Mouse (Mus musculus) olfactory bulb, adult 2 months (tissue): ENCODE measurements around the gene Galnt17.

ENCODE experiments used
- CTCF ChIP-seq: fragments of 200-500 bp; IDR thresholded peaks from 2 replicates; pipeline ENCODE4 v1.5.1; 2012; ENCODE audit warnings: low read depth, mild to moderate bottlenecking, low read length, moderate library complexity; ENCODE audit not compliant: insufficient read depth
- POLR2A ChIP-seq: fragments of 200-500 bp; IDR thresholded peaks from 2 replicates; pipeline ENCODE4 v1.6.1; 2012; ENCODE audit warnings: mild to moderate bottlenecking, low read depth, low read length, moderate library complexity; ENCODE audit not compliant: insufficient read depth

DNA sequence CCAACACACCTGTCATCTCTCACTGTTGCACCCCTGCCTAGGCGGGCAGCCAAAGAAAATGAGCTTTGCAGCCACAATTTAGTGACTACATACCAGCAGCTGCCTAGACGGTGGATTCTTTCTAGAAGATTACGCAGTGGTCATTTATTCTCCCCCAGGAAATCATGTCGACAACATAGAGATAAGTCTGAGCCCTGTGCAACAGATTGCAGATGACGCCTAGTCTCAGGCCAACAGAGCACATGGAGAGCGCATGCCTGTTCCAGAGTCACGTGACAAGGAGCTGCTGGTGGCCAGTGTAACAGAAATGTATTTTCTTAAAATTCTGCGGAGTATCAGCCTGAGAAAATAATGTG is 380.5 kb downstream of the Galnt17 start:
- TF ChIP-seq POLR2A (no peak), CTCF (no peak)
